Mouse (Mus musculus): ENCODE measurements around the gene Sacm1l. TPM values are rescaled to one million over a fixed set of nuclear protein-coding genes. Genes with fewer than 3 reads are reported as not detected.

Sacm1l gene
- total and polyA plus RNA-seq, 2 experiments from 2014 or later: 35.1 to 41.7 TPM

DNA sequence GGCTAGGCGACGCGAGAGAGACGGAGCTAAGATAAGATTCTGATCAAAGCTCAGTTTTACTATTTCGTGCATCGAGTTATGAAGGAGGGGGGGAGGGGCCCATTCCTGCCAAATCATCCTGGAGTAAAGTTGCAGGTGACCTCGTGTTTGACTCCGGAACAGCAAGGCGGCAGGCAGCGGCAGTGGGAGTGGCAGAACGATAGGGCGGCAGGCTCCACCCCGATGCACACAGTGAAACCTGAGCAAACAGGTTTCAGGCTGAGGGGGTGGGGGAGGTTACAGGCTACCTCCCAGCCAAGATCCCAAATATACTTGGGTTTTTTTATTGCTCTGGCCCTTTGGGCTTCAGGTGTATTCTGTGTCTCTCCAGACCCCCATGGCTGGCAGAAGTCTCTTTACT, 32.9 kb upstream of the Sacm1l start:
- no peak for TF ChIP-seq CTCF (IDR thresholded peaks at IDR 0.05)

DNA sequence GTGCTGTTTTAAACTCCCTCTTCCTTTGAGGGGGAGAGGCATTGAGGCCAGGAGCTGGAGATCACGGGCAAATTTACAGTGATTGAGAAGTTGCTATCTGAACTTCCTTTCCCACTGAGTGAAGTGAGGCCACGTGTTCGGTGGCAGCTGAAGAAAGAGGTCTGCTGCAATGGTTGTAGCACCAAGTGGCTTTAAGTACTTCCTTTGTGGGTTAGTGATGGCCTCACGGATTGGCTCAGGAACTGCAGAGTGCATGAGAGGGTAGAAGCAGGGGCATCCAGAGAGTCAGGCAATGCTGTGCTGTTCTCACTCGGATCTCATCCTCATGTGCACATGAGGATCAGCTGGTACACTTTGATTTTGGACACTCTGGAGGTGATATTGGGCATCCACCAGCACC, 31.7 kb upstream of the Sacm1l start:
- no peaks in the 10 kb centered on the region for H3K4me1 ChIP-seq (ENCODE audit: insufficient read depth, low read length)
- no peak overlapping the region for H3K9ac ChIP-seq (replicated peaks; ENCODE audit: low read length, poor library complexity, severe bottlenecking)
- ATAC-seq (ENCODE audit: low FRiP score) (no peak), DNase-seq (ENCODE audit: low spot score) (no peak)
- H3K27ac ChIP-seq (ENCODE audit: low read depth, low read length): no peak overlapping the region
- 86% methylated on average over 5 of the region's 5 CpGs for WGBS
- TF ChIP-seq CTCF (IDR thresholded peaks at IDR 0.05): no peak
- no peaks in the 10 kb centered on the region for H3K9me3 ChIP-seq (ENCODE audit: low read length)
- no peak overlapping the region for H3K4me3 ChIP-seq (ENCODE audit: low read depth, low read length)
- no peak overlapping the region for H3K4me2 ChIP-seq (ENCODE audit: low read depth, low read length, poor library complexity, severe bottlenecking)
- no peaks in the 10 kb centered on the region for H3K27me3 ChIP-seq (ENCODE audit: insufficient read depth, low read length)
- H3K36me3 ChIP-seq (ENCODE audit: insufficient read depth, low read length): no peaks in the 10 kb centered on the region

More for the DNA sequence above, 32.9 kb upstream of the Sacm1l start:
- Histone ChIP-seq H3K4me2 (ENCODE audit: low read depth, low read length, poor library complexity, severe bottlenecking) (0 out of 2 replicates have a peak overlapping the region, but pooled peaks have one; percentile 9), H3K4me3 (ENCODE audit: low read depth, low read length) (no peak overlapping the region), H3K9ac (replicated peaks; ENCODE audit: low read length, poor library complexity, severe bottlenecking) (no peak overlapping the region), H3K36me3 (ENCODE audit: insufficient read depth, low read length) (no peaks in the 10 kb centered on the region), H3K27me3 (ENCODE audit: insufficient read depth, low read length) (no peaks in the 10 kb centered on the region), H3K9me3 (ENCODE audit: low read length) (no peaks in the 10 kb centered on the region), H3K27ac (ENCODE audit: low read depth, low read length) (no peak overlapping the region), H3K4me1 (ENCODE audit: insufficient read depth, low read length) (peaks cover 6% of the 10 kb centered on the region; the same call in 1 of the 2 replicates)
- WGBS: 31% methylated on average over 13 of the region's 13 CpGs
- DNase-seq (ENCODE audit: low spot score): no peak
- ATAC-seq (ENCODE audit: low FRiP score): no peak

DNA sequence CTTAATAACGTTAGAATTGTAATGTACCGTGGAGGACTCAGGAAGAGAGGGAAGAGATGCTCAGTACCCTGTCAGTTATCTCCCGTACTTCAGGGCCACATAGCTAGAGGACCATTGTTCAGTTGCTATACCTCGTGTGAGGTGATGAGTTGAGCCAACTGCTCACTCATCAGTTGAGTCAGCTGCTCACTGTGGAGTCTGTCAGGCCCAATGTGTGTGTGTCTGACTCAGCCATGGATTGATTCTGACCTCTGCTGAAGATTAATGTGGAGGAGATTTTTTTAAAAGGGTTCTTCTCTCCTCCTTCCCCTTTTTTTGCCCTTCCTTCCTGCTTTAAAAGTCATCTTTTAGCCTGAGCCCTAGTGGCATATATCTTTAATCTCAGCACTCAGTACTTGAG, 29.1 kb upstream of the Sacm1l start:
- ATAC-seq (ENCODE audit: low FRiP score) (no peak), DNase-seq (ENCODE audit: low spot score) (no peak)
- H3K4me1 ChIP-seq (ENCODE audit: insufficient read depth, low read length): 0 out of 2 replicates have a peak, but pooled peaks cover 2% of the 10 kb centered on the region
- H3K4me2 ChIP-seq (ENCODE audit: low read depth, low read length, poor library complexity, severe bottlenecking): no peak overlapping the region
- 92% methylated on average over 4 of the region's 4 CpGs for WGBS
- no peaks in the 10 kb centered on the region for H3K9me3 ChIP-seq (ENCODE audit: low read length)
- no peaks in the 10 kb centered on the region for H3K36me3 ChIP-seq (ENCODE audit: insufficient read depth, low read length)
- TF ChIP-seq CTCF (IDR thresholded peaks at IDR 0.05): no peak
- no peak overlapping the region for H3K4me3 ChIP-seq (ENCODE audit: low read depth, low read length)
- H3K27ac ChIP-seq (ENCODE audit: low read depth, low read length): no peak overlapping the region
- no peaks in the 10 kb centered on the region for H3K27me3 ChIP-seq (ENCODE audit: insufficient read depth, low read length)
- no peak overlapping the region for H3K9ac ChIP-seq (replicated peaks; ENCODE audit: low read length, poor library complexity, severe bottlenecking)

DNA sequence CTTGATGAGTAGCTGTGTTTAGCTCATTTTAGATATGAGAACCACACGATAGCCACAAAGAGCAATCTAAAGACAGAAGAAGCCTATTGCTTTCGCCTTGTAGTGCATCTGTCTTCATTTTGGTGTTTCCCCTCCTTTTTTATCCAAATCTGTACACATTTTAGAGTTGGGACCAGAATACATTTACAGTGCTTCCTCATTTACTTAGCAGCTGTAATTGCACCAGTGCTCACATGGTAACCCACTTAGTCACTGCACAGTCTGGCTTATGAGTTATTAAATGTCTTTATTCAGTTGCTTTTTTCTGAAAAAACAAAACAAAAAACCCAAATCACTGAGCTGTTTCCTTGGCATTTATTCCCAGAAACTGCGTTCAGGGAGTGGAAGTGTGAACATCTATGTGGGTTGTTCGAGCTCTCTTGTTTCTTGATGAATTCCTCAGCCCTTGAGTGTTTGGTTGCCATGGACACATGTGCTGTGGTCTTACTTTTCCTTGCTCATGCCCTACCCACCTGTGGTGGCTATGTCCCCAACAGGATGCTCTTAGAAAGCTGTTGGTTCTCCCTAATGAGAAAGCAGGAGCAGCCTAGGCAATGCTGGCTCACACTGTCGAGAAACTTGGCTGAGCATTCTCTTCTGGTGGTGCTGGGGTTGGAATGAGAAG, 26.3 kb upstream of the Sacm1l start:
- 69% methylated on average over 5 of the region's 5 CpGs for WGBS
- H3K4me1 ChIP-seq (ENCODE audit: insufficient read depth, low read length): 0 out of 2 replicates have a peak, but pooled peaks cover 2% of the 10 kb centered on the region
- DNase-seq (ENCODE audit: low spot score) (peak; percentile 23), ATAC-seq (ENCODE audit: low FRiP score) (no peak)
- no peak for TF ChIP-seq CTCF (IDR thresholded peaks at IDR 0.05)
- no peaks in the 10 kb centered on the region for H3K36me3 ChIP-seq (ENCODE audit: insufficient read depth, low read length)
- no peak overlapping the region for H3K4me2 ChIP-seq (ENCODE audit: low read depth, low read length, poor library complexity, severe bottlenecking)
- H3K9me3 ChIP-seq (ENCODE audit: low read length): no peaks in the 10 kb centered on the region
- no peak overlapping the region for H3K4me3 ChIP-seq (ENCODE audit: low read depth, low read length)
- no peak overlapping the region for H3K9ac ChIP-seq (replicated peaks; ENCODE audit: low read length, poor library complexity, severe bottlenecking)
- no peaks in the 10 kb centered on the region for H3K27me3 ChIP-seq (ENCODE audit: insufficient read depth, low read length)
- H3K27ac ChIP-seq (ENCODE audit: low read depth, low read length): no peak overlapping the region

DNA sequence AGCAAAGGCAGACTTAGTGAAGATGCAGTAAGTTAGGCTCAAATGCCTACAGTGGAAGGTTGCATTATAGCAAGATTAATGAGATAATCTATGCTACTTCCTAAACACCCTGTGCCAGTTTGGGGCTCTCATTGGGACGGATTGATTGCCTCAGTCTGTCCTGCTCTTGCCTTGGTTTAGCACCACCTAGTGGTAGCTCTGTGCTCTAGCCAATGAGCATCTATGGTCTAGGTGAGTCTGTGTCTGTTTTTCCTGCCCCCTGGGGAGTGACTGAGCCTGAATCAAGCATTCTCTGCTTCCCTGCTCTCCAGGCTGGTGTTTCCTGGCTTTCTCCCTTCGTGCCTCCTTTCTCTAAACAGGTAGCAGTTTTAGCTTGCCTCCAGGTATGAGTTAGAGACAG, 25.2 kb upstream of the Sacm1l start:
- no peaks in the 10 kb centered on the region for H3K9me3 ChIP-seq (ENCODE audit: low read length)
- no peaks in the 10 kb centered on the region for H3K36me3 ChIP-seq (ENCODE audit: insufficient read depth, low read length)
- no peak for ATAC-seq (ENCODE audit: low FRiP score)
- H3K9ac ChIP-seq (replicated peaks; ENCODE audit: low read length, poor library complexity, severe bottlenecking): no peak overlapping the region
- 0 out of 2 replicates have a peak, but pooled peaks cover 2% of the 10 kb centered on the region for H3K4me1 ChIP-seq (ENCODE audit: insufficient read depth, low read length)
- peak; percentile 71 for DNase-seq (ENCODE audit: low spot score)
- peak; percentile 88 for TF ChIP-seq CTCF (IDR thresholded peaks at IDR 0.05)
- H3K27ac ChIP-seq (ENCODE audit: low read depth, low read length): no peak overlapping the region
- no peaks in the 10 kb centered on the region for H3K27me3 ChIP-seq (ENCODE audit: insufficient read depth, low read length)
- H3K4me2 ChIP-seq (ENCODE audit: low read depth, low read length, poor library complexity, severe bottlenecking): no peak overlapping the region
- no peak overlapping the region for H3K4me3 ChIP-seq (ENCODE audit: low read depth, low read length)
- 7% methylated on average over 2 of the region's 2 CpGs for WGBS

DNA sequence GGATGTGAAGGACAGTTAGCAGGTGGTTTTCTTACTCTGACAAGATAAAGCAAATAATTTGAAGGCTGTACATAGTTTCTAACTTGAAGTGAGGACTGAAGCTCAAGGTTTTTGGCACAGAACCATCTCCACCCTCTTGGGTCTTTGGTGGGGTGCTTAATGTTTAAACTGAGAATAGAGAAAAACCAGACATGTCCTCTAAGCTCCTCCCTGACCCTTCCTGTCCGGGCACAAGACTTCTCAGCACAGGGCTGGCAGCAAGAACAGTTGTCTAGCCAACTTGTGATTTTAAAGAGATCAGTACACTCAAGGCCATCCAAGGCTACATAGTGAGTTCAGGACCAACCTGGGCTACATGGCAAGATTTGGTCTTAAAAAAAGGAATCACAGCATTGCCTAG, 24.0 kb upstream of the Sacm1l start:
- Histone ChIP-seq H3K27ac (ENCODE audit: low read depth, low read length) (no peak overlapping the region), H3K9ac (replicated peaks; ENCODE audit: low read length, poor library complexity, severe bottlenecking) (no peak overlapping the region), H3K9me3 (ENCODE audit: low read length) (no peaks in the 10 kb centered on the region), H3K4me1 (ENCODE audit: insufficient read depth, low read length) (0 out of 2 replicates have a peak, but pooled peaks cover 2% of the 10 kb centered on the region), H3K36me3 (ENCODE audit: insufficient read depth, low read length) (no peaks in the 10 kb centered on the region), H3K4me3 (ENCODE audit: low read depth, low read length) (no peak overlapping the region), H3K4me2 (ENCODE audit: low read depth, low read length, poor library complexity, severe bottlenecking) (no peak overlapping the region), H3K27me3 (ENCODE audit: insufficient read depth, low read length) (no peaks in the 10 kb centered on the region)
- TF ChIP-seq CTCF (IDR thresholded peaks at IDR 0.05): no peak
- no peak for ATAC-seq (ENCODE audit: low FRiP score)
- no peak for DNase-seq (ENCODE audit: low spot score)
- WGBS: 73% methylated on average over 1 of the region's 1 CpGs
